ENCODE assay signal across 19 mouse cellular contexts in the genomic region with DNA sequence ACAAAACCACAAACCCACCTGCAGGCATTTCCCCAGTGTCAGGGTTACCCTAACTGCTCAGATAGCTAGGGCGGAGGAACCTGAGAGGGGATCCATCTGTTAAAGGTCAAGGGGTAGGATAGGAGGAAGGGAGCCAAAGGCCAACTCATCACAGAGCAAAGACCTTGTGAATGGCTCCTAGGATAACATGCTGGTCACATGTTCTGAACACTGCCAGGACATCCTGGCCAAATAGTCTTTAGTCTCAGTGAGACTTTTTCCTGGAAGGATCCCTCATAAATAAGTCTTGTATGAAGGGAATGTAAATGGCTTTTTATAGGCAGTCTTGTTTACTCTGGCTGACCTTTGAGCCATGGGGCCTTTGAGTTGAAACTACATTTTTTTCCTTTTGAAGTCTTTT. TPM values are rescaled to one million over a fixed set of nuclear protein-coding genes. Genes with fewer than 3 reads are reported as not detected.
A peak's percentile ranks its signal among the peaks of the same experiment; 100 is the strongest.
DNase-seq lines count a peak whose midpoint lies in the region; TF ChIP-seq lines count a peak whose summit lies in the region.
"Had no signal": no experiment of that assay in that cellular context is flagged by ENCODE, and none has a peak within 500 bp of the region (broad histone marks: within the 10 kb centered on the region; RNA-seq: fewer than 3 reads in every experiment).

No protein-coding gene starts in this region.

- peaks cover 35% of the 10 kb centered on the region for H3K36me3 ChIP-seq in liver, adult 2 months (ENCODE audit: control insufficient read depth, insufficient read depth, low read length)

- H3K9ac ChIP-seq in liver, adult 2 months (ENCODE audit: low read depth, low read length): no peak overlapping the region
- H3K9ac ChIP-seq: heart, embryonic 12.5 days; hindbrain, embryonic 15.5 days; limb, embryonic 15.5 days; neural tube, embryonic 12.5 days; stomach, embryonic 15.5 days had no signal

- no peak for TF ChIP-seq CTCF in liver, adult 2 months (IDR thresholded peaks at IDR 0.05; ENCODE audit: low read depth, low read length)

- no peak overlapping the region for H3K4me3 ChIP-seq in liver, adult 2 months (ENCODE audit: insufficient read depth, low read depth, low read length)
- H3K4me3 ChIP-seq: erythroblast, embryonic 14.5 days; heart, embryonic 12.5 days; hindbrain, embryonic 15.5 days; limb, embryonic 15.5 days; neural tube, embryonic 12.5 days; stomach, embryonic 15.5 days had no signal

- DNase-seq in adrenal gland, adult 8-10 months: peak; percentile 54
- no peak for DNase-seq in adrenal gland, postnatal 25 days
- DNase-seq in liver, adult 2 months (ENCODE audit: extremely low read depth, low read depth, low spot score): peak; percentile 46
- DNase-seq in liver: no peak
- DNase-seq in kidney, postnatal 10 days: peak; percentile 42
- no peak for DNase-seq in layer of hippocampus, adult 9-10 months (ENCODE audit: low spot score)
- DNase-seq in urinary bladder, adult 2 months (ENCODE audit: low spot score): no peak
- DNase-seq: cerebellum, adult 11 months; heart, postnatal 36 days; lung, adult 18-20 months; spleen, adult 18-20 months had no signal

- H3K79me2 ChIP-seq in liver, adult 2 months (ENCODE audit: control insufficient read depth, insufficient read depth, low read length): no peaks in the 10 kb centered on the region

- TF ChIP-seq POLR2A in liver, adult 2 months (IDR thresholded peaks at IDR 0.05; ENCODE audit: extremely low read depth, insufficient read depth, low read length): no peak

- 0 out of 2 replicates have a peak overlapping the region, but pooled peaks have one; percentile 6 for H3K27ac ChIP-seq in liver, adult 2 months (replicated peaks; ENCODE audit: insufficient read depth, low read depth, low read length)
- H3K27ac ChIP-seq: hindbrain, embryonic 15.5 days; limb, embryonic 15.5 days; macrophage; neural tube, embryonic 12.5 days; stomach, embryonic 15.5 days had no signal

- H3K27me3 ChIP-seq in liver, adult 2 months (ENCODE audit: control insufficient read depth, insufficient read depth, low read length): no peaks in the 10 kb centered on the region
- H3K27me3 ChIP-seq: heart, embryonic 12.5 days; hindbrain, embryonic 15.5 days; limb, embryonic 15.5 days; neural tube, embryonic 12.5 days; stomach, embryonic 15.5 days had no signal

- peaks cover 4% of the 10 kb centered on the region for H3K4me1 ChIP-seq in liver, adult 2 months (ENCODE audit: control insufficient read depth, insufficient read depth, low read length)
- H3K4me1 ChIP-seq: heart, embryonic 12.5 days; hindbrain, embryonic 15.5 days; limb, embryonic 15.5 days; neural tube, embryonic 12.5 days; stomach, embryonic 15.5 days had no signal

- WGBS in liver, adult 2 months: 51% methylated on average over 1 of the region's 1 CpGs

RNA-seq across cellular contexts. Expression of gene Chac1, which starts 47.6 kb away (rescaled TPM):
- total RNA-seq in adrenal gland, adult 8-10 months (2022): 1 to 10 TPM; 3.9 to 7.2 (median 4.9) TPM
- total RNA-seq in adrenal gland, postnatal 25 days (2021): 5.0 and 10.2 TPM in 2 replicates
- total RNA-seq in liver, adult 2 months (2014; rRNA removed): 3.2 and 5.5 TPM in 2 replicates
- 4.1 and 6.1 TPM in 2 replicates for polyA plus RNA-seq in liver, adult 2 months (2012; rRNA removed)
- polyA plus RNA-seq in urinary bladder, adult 2 months (2012; rRNA removed): 1.4 and 1.5 TPM in 2 replicates
- total RNA-seq: monocyte, adult 5-6 weeks had no signal

Comparison
In these comparisons a context has a peak if more than half of its experiments do, and no peak if none do; other contexts are left out.
1. DNase-seq: peak in adrenal gland, adult 8-10 months (single experiment), liver, adult 2 months (single experiment) and kidney, postnatal 10 days (single experiment); none in adrenal gland, postnatal 25 days (single experiment), liver (single experiment), layer of hippocampus, adult 9-10 months (single experiment) and urinary bladder, adult 2 months (single experiment).